Mouse (Mus musculus) megakaryocyte, adult 5-6 weeks (primary cell): ENCODE results near the gene Nfkbil1. TPM values are rescaled to one million over a fixed set of nuclear protein-coding genes. Genes with fewer than 3 reads are reported as not detected.

Source experiments
- ATAC-seq: 2 replicates; pipeline ENCODE4 v1.8.0; 2016; ENCODE audit warnings: mild to moderate bottlenecking, inconsistent platforms; ENCODE audit not compliant: poor library complexity, severe bottlenecking
- total RNA-seq, 2 experiments: library from RNA; stranded (forward) in 1 of 2; stranded (reverse) in 1 of 2; fragments of 153-499, 151-499 nt in 1 of 2; fragments of 221-1000, 200-1000 nt in 1 of 2; gene quantifications; 2 replicates each; pipeline versions ENCODE4 v1.2.3 to v1.2.4; 2015 to 2017

Nfkbil1 gene
- total RNA-seq, 2 experiments from 2014 or later, result 2.2 to 10.2 TPM

GRCm38 (mm10) chr17:35204494-35205379 lies 30.9 kb downstream of the Nfkbil1 start, which contains the start of gene Lta:
Gene Lta, minus strand, starts transcription at chr17:35205351.
- ATAC-seq, result no peak

- no peak for ATAC-seq
Measured at GRCm38 (mm10) chr17:35202442-35202841, 33.1 kb downstream of the Nfkbil1 start.

GRCm38 (mm10) chr17:35201787-35202186 lies 33.8 kb downstream of the Nfkbil1 start, which contains the start of gene Tnf:
Gene Tnf, minus strand, starts transcription at chr17:35202007.
- peak; percentile 68 for ATAC-seq

- ATAC-seq, result peak; percentile 16; the same call in 1 of the 2 replicates
Measured at GRCm38 (mm10) chr17:35201128-35201527, 34.5 kb downstream of the Nfkbil1 start.

GRCm38 (mm10) chr17:35200398-35200797 lies 35.2 kb downstream of the Nfkbil1 start:
- ATAC-seq, result peak; percentile 75

GRCm38 (mm10) chr17:35198946-35199345 lies 36.6 kb downstream of the Nfkbil1 start:
- ATAC-seq, result no peak

GRCm38 (mm10) chr17:35198029-35198428 lies 37.6 kb downstream of the Nfkbil1 start:
- ATAC-seq, result no peak

GRCm38 (mm10) chr17:35197126-35197525 lies 38.5 kb downstream of the Nfkbil1 start:
- no peak for ATAC-seq

- no peak for ATAC-seq
Measured at GRCm38 (mm10) chr17:35196321-35196641, 39.3 kb downstream of the Nfkbil1 start.

GRCm38 (mm10) chr17:35195631-35196320 lies 39.8 kb downstream of the Nfkbil1 start:
- ATAC-seq, result peak; percentile 72

GRCm38 (mm10) chr17:35194844-35195630 lies 40.6 kb downstream of the Nfkbil1 start:
- ATAC-seq, result peak; percentile 24; the same call in 1 of the 2 replicates

GRCm38 (mm10) chr17:35193881-35194843 lies 41.4 kb downstream of the Nfkbil1 start, which contains the start of gene Ltb:
Gene Ltb, plus strand, starts transcription at chr17:35194439.
- no peak for ATAC-seq

GRCm38 (mm10) chr17:35192924-35193323 lies 42.7 kb downstream of the Nfkbil1 start:
- ATAC-seq, result peak; percentile 52

GRCm38 (mm10) chr17:35191723-35192122 lies 43.9 kb downstream of the Nfkbil1 start:
- no peak for ATAC-seq

GRCm38 (mm10) chr17:35190096-35190495 lies 45.5 kb downstream of the Nfkbil1 start:
- no peak for ATAC-seq

- peak; percentile 15; the same call in 1 of the 2 replicates for ATAC-seq
Measured at GRCm38 (mm10) chr17:35189186-35189585, 46.4 kb downstream of the Nfkbil1 start.

GRCm38 (mm10) chr17:35187959-35188610 lies 47.5 kb downstream of the Nfkbil1 start, which contains the start of gene Lst1:
Gene Lst1, minus strand, starts transcription at chr17:35188439.
- ATAC-seq, result peak; percentile 24

GRCm38 (mm10) chr17:35187345-35187744 lies 48.2 kb downstream of the Nfkbil1 start:
- no peak for ATAC-seq

GRCm38 (mm10) chr17:35186681-35187080 lies 48.9 kb downstream of the Nfkbil1 start:
- ATAC-seq, result peak; percentile 67
